Comparison of ENCODE assay signal across 10 mouse cellular contexts in genomic region chr5:121972680-121973192, GRCm38 (mm10).
DNase-seq lines count a peak whose midpoint lies in the region; ATAC-seq and TF ChIP-seq lines count a peak whose summit lies in the region.
"Had no signal": no experiment of that assay in that cellular context is flagged by ENCODE, and none has a peak within 500 bp of the region (broad histone marks: within the 10 kb centered on the region; RNA-seq: fewer than 3 reads in every experiment).

No protein-coding gene starts in this region.

- no peak for TF ChIP-seq EP300 in heart, adult 2 months (IDR thresholded peaks at IDR 0.05; ENCODE audit: insufficient read depth, low read depth, low read length)

- no peaks in the 10 kb centered on the region for H3K9me3 ChIP-seq in heart, embryonic 15.5 days (replicated peaks)
- H3K9me3 ChIP-seq in hindbrain, embryonic 10.5 days, result 0 out of 2 replicates have a peak, but pooled peaks cover 4% of the 10 kb centered on the region
- no peaks in the 10 kb centered on the region for H3K9me3 ChIP-seq in midbrain, embryonic 13.5 days

- H3K4me2 ChIP-seq in heart, embryonic 15.5 days, result 0 out of 2 replicates have a peak overlapping the region, but pooled peaks have one; percentile 7
- peak overlapping the region; percentile 22 for H3K4me2 ChIP-seq in midbrain, embryonic 13.5 days (replicated peaks)

- peaks cover 18% of the 10 kb centered on the region for H3K4me1 ChIP-seq in heart, embryonic 15.5 days (replicated peaks)
- no peaks in the 10 kb centered on the region for H3K4me1 ChIP-seq in heart, adult 2 months (ENCODE audit: control insufficient read depth, insufficient read depth, low read length)
- peaks cover 26% of the 10 kb centered on the region for H3K4me1 ChIP-seq in hindbrain, embryonic 10.5 days (replicated peaks)
- peaks cover 48% of the 10 kb centered on the region for H3K4me1 ChIP-seq in midbrain, embryonic 13.5 days (replicated peaks)

- no peak for TF ChIP-seq POLR2A in heart, adult 2 months (IDR thresholded peaks at IDR 0.05; ENCODE audit: insufficient read depth, low read depth, low read length)

- H3K27me3 ChIP-seq in heart, embryonic 15.5 days, result 0 out of 2 replicates have a peak, but pooled peaks cover 3% of the 10 kb centered on the region
- H3K27me3 ChIP-seq in heart, adult 2 months (ENCODE audit: control insufficient read depth, insufficient read depth, low read length), result no peaks in the 10 kb centered on the region
- H3K27me3 ChIP-seq in hindbrain, embryonic 10.5 days (ENCODE audit: insufficient read depth, poor library complexity, severe bottlenecking), result no peaks in the 10 kb centered on the region
- no peaks in the 10 kb centered on the region for H3K27me3 ChIP-seq in midbrain, embryonic 13.5 days

- H3K9ac ChIP-seq in heart, embryonic 15.5 days, result no peak overlapping the region
- no peak overlapping the region for H3K9ac ChIP-seq in heart, adult 2 months (ENCODE audit: low read depth, low read length)
- H3K9ac ChIP-seq in midbrain, embryonic 13.5 days (replicated peaks), result no peak overlapping the region
- H3K9ac ChIP-seq: liver, embryonic 14.5 days had no signal

- no peak for ATAC-seq in heart, embryonic 15.5 days (replicated peaks; ENCODE audit: insufficient number of reproducible peaks, insufficient read depth, low FRiP score, low read depth)
- peak; percentile 46 for ATAC-seq in midbrain, embryonic 13.5 days

- intact Hi-C loops in heart, adult 2 months (cut with DNase I), result no loop called here

- no peak for TF ChIP-seq CTCF in heart, adult 2 months (IDR thresholded peaks at IDR 0.05)

- 47% methylated on average over 23 of the region's 23 CpGs for whole genome bisulfite sequencing in heart, embryonic 15.5 days
- 64% methylated on average over 23 of the region's 23 CpGs for WGBS in heart, adult 2 months
- WGBS in hindbrain, embryonic 10.5 days, result 50% methylated on average over 23 of the region's 23 CpGs
- WGBS in midbrain, embryonic 13.5 days, result 34% methylated on average over 23 of the region's 23 CpGs

- no peak for DNase-seq in heart, adult 2 months
- peak; percentile 59 for DNase-seq in adrenal gland, postnatal 10 days
- DNase-seq in hindbrain, embryonic 10.5 days (ENCODE audit: low spot score), result peak; percentile 70
- DNase-seq in left cerebral cortex, adult 9 months (ENCODE audit: low spot score in 2 of 2), result no peak
- DNase-seq in gastrocnemius, postnatal 10 days, result no peak
- DNase-seq in heart, adult 8-10 months (ENCODE audit: low spot score), result no peak

- no peak overlapping the region for H3K27ac ChIP-seq in heart, embryonic 15.5 days
- H3K27ac ChIP-seq in heart, adult 2 months, result no peak overlapping the region
- peak overlapping the region; percentile 65 for H3K27ac ChIP-seq in hindbrain, embryonic 10.5 days
- peak overlapping the region; percentile 59 for H3K27ac ChIP-seq in midbrain, embryonic 13.5 days
- H3K27ac ChIP-seq: liver, embryonic 14.5 days had no signal

- H3K4me3 ChIP-seq in heart, embryonic 15.5 days, result no peak overlapping the region
- no peak overlapping the region for H3K4me3 ChIP-seq in heart, adult 2 months
- peak overlapping the region; percentile 6; the same call in 1 of the 2 replicates for H3K4me3 ChIP-seq in hindbrain, embryonic 10.5 days
- no peak overlapping the region for H3K4me3 ChIP-seq in midbrain, embryonic 13.5 days (replicated peaks)
- H3K4me3 ChIP-seq: erythroblast, embryonic 14.5 days had no signal

- no peaks in the 10 kb centered on the region for H3K36me3 ChIP-seq in heart, embryonic 15.5 days
- no peaks in the 10 kb centered on the region for H3K36me3 ChIP-seq in heart, adult 2 months (ENCODE audit: control insufficient read depth, insufficient read depth, low read length)
- peaks cover 7% of the 10 kb centered on the region; the same call in 1 of the 2 replicates for H3K36me3 ChIP-seq in hindbrain, embryonic 10.5 days
- 0 out of 2 replicates have a peak, but pooled peaks cover 5% of the 10 kb centered on the region for H3K36me3 ChIP-seq in midbrain, embryonic 13.5 days

- H3K79me2 ChIP-seq in heart, adult 2 months (replicated peaks; ENCODE audit: control insufficient read depth, insufficient read depth, low read length), result no peaks in the 10 kb centered on the region

Comparison
In these comparisons a context has a peak if more than half of its experiments do, and no peak if none do; other contexts are left out.
1. H3K27ac ChIP-seq: peak in hindbrain, embryonic 10.5 days (single experiment) and midbrain, embryonic 13.5 days (single experiment); none in heart, embryonic 15.5 days (single experiment) and heart, adult 2 months (single experiment).
2. DNase-seq: peak in adrenal gland, postnatal 10 days (single experiment) and hindbrain, embryonic 10.5 days (single experiment); none in heart, adult 2 months (0 of 2), left cerebral cortex, adult 9 months (0 of 2), gastrocnemius, postnatal 10 days (single experiment) and heart, adult 8-10 months (single experiment).